Mouse (Mus musculus) neural tube, embryonic 10.5 days (tissue): ENCODE data around the gene Gpr25.

Source experiments
- DNase-seq: peaks from one replicate; pipeline ENCODE4 v3.0.0-alpha.2; 2017; ENCODE audit warnings: low spot score; ENCODE audit errors: extremely low spot score

Gene Gpr25

GRCm38 (mm10) chr1:136233892-136234594 lies 26.6 kb downstream of the Gpr25 start, which contains the start of gene Inava:
Gene Inava, minus strand, starts transcription at chr1:136234264.
- DNase-seq: peak; percentile 91

GRCm38 (mm10) chr1:136232986-136233790 lies 27.5 kb downstream of the Gpr25 start:
- DNase-seq: peak; percentile 74

GRCm38 (mm10) chr1:136232285-136232926 lies 28.3 kb downstream of the Gpr25 start:
- peak; percentile 44 for DNase-seq

GRCm38 (mm10) chr1:136231596-136231995 lies 29.1 kb downstream of the Gpr25 start:
- DNase-seq: peak; percentile 26

- DNase-seq: peak; percentile 29
These were observed 30.5 kb downstream of the Gpr25 start for GRCm38 (mm10) chr1:136230201-136230600.

GRCm38 (mm10) chr1:136229040-136229373 lies 31.7 kb downstream of the Gpr25 start:
- DNase-seq: peak; percentile 26

- DNase-seq: peak; percentile 31
These were observed 32.2 kb downstream of the Gpr25 start for GRCm38 (mm10) chr1:136228328-136229039.

- no peak for DNase-seq
These were observed 32.8 kb downstream of the Gpr25 start for GRCm38 (mm10) chr1:136227870-136228269.

- no peak for DNase-seq
These were observed 34.0 kb downstream of the Gpr25 start for GRCm38 (mm10) chr1:136226626-136227025.

GRCm38 (mm10) chr1:136225846-136226245 lies 34.8 kb downstream of the Gpr25 start:
- DNase-seq: no peak

- DNase-seq: no peak
These were observed 36.8 kb downstream of the Gpr25 start for GRCm38 (mm10) chr1:136223758-136224342.

- DNase-seq: no peak
These were observed 38.3 kb downstream of the Gpr25 start for GRCm38 (mm10) chr1:136222386-136222785.

- no peak for DNase-seq
These were observed 40.4 kb downstream of the Gpr25 start for GRCm38 (mm10) chr1:136220037-136220871.

- DNase-seq: no peak
These were observed 46.4 kb downstream of the Gpr25 start for GRCm38 (mm10) chr1:136214304-136214703.

- DNase-seq: peak; percentile 41
These were observed 47.9 kb downstream of the Gpr25 start, which contains the start of gene Mroh3 for GRCm38 (mm10) chr1:136212803-136213202. Gene Mroh3, minus strand, starts transcription at chr1:136212828.
